Mouse (Mus musculus) liver, embryonic 14.5 days (tissue): Measurements from ENCODE around the gene Olfr1411.

Experiments used
- CTCF ChIP-seq: IDR thresholded peaks from 2 replicates; pipeline ENCODE4 v1.5.1; 2016; ENCODE audit warnings: antibody characterized with exemption, low read depth, control low read depth
- EP300 ChIP-seq: IDR thresholded peaks from 2 replicates; pipeline ENCODE4 v1.6.1; 2016; ENCODE audit warnings: antibody characterized with exemption, low read depth

DNA sequence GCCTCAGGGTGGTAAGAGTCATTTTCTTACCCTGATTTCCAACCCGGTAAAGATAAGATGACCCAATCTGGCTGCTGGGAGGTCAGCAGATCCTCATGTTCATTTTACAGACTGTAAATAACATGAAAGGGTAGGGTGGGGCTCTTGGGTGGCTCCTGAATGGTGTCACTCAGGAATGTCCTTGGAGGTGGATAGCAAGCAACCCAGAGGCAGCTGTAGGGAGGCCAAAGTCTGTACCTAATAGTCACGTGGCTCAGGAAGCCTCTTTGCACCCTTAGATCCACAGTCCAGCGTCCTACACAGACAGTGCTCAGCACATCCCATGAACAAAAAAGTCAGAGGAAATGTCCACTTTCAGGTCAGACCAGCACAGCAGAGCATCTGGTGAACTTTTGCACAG is 1.8 kb downstream of the Olfr1411 start:
- TF ChIP-seq EP300 (no peak), CTCF (no peak)
